Mouse (Mus musculus): Measurements from ENCODE around the gene Polr2j. TPM values are rescaled to one million over a fixed set of nuclear protein-coding genes. Genes with fewer than 3 reads are reported as not detected.

Polr2j gene
- total and polyA plus RNA-seq, 3 experiments: 117 to 160 (median 137) TPM

DNA sequence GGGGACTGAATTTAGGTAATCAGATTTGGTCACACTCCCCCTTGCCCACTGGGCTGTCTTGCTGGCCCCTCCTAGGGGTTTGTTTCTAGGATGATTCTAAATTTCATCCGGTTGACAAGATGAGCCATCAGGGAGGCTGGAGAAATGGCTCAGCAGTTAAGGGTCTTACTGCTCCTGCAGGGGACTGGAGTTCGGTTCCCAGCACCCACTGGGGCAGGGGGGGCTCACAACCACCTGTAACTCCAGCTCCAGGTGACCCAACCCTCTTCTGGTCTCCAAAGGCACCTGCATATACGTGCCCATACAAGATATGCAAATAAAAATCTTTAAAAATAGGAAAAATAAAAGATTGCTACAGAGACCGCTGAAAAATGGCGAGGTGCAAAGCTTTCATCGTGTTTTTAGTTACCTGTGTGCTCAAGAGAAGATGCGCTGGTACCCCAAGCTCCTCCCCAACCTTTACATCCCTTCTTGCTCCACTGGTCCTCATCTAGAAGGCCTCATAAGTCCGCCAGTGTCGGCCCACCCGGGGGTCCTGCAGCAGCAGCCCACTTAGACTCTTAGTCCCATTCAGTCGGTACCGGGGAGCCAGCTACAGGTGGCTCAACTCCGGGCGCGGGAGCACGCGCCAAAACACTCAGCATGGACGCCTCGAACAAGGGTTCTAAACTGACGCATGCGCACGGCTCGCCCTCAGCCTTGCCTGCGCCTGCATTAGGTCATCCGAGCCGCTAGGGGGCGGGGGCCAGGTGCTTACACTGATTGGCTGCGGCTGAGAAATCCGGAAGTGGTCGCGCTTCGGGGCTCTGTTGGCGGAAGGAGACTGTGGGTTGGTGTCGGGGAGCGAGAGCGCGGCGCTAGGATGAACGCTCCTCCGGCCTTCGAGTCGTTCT is at the start of gene Polr2j (continued):
- no peak for TF ChIP-seq ZNF384 (IDR thresholded peaks at IDR 0.05; ENCODE audit: low read depth, low read length)

DNA sequence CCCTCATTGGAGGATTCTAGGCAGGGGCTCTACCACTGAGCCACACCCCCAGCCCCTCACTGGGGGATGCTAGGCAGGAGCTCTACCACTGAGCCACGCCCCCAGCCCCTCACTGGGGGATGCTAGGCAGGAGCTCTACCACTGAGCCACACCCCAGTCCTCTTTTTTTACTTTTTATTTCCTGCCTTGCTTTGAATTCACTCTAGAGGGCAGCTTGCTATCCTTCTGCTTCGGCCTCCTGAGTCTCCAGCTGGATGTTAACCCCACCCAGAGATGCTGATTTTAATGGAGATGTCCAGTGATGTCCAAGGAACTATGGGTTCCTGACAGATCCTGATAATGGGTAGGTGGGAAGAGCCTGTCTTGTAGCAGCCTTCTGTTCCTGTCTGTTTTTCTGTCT is 47.0 kb upstream of the Polr2j start:
- Histone ChIP-seq H3K79me2 (replicated peaks; ENCODE audit: control insufficient read depth, extremely low read depth, insufficient read depth, poor library complexity, severe bottlenecking) (no peaks in the 10 kb centered on the region), H3K4me1 (ENCODE audit: control insufficient read depth in 1 of 2, insufficient read depth in 2 of 2) (peaks cover 3 to 5% of the 10 kb centered on the region in 2 experiments; a peak in 1 of 4 replicates), H3K36me3 (replicated peaks in 1 of 2; ENCODE audit: control insufficient read depth in 1 of 2, insufficient read depth in 1 of 2, low read length in 1 of 2) (no peaks in the 10 kb centered on the region), H3K9ac (ENCODE audit: insufficient read depth, low read depth) (no peak overlapping the region), H3K4me3 (replicated peaks in 1 of 3; ENCODE audit: low read depth in 2 of 3, low read length in 2 of 3, poor library complexity in 1 of 3) (no peak overlapping the region), H3K4me2 (ENCODE audit: insufficient read depth, low read depth, poor library complexity, severe bottlenecking) (no peak overlapping the region), H3K27ac (ENCODE audit: insufficient read depth, low read depth) (no peak overlapping the region), H3K9me3 (replicated peaks; ENCODE audit: low read length) (peaks cover 10% of the 10 kb centered on the region), H3K27me3 (replicated peaks) (peaks cover 86% of the 10 kb centered on the region)
- in situ Hi-C loops (cut with MboI; ENCODE audit: low pct_ligation_motif_present, low pct_unique_long_range_greater_than_20kb, low sequenced_read_pairs): no loop called here
- DNase-seq (ENCODE audit: extremely low read depth): no peak
- dilution Hi-C loops (cut with MboI; ENCODE audit: extremely low pct_ligation_motif_present, extremely low pct_unique_long_range_greater_than_20kb, low sequenced_read_pairs): no loop called here
- TF ChIP-seq ELF1 (IDR thresholded peaks at IDR 0.05; ENCODE audit: low read depth, low read length): no peak
- no peak for TF ChIP-seq IRF4 (IDR thresholded peaks at IDR 0.05; ENCODE audit: low read depth, low read length)
- no peak for TF ChIP-seq NELFE (IDR thresholded peaks at IDR 0.05; ENCODE audit: low read depth, low read length)
- TF ChIP-seq BHLHE40 (IDR thresholded peaks at IDR 0.05; ENCODE audit: low read depth, low read length): no peak

DNA sequence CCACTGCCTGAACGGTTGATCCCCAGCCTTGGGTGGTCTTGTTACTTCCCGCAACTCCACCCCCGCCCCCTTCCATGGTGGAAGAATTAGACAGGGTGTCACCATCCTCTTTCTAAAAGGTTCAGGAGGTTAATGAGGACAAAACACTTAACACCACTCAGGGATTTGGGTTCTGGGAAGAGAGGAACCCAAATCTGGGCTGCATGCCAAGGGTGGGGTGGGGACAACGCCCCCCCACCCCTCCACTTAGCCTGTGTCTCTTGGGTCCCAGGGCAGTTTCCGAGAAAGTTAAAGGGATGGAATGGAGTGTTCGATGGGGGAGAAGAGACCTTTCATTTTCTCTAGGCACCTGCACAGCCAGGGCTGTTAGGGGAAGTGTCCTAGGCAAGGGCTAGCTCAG is 43.4 kb upstream of the Polr2j start:
- Histone ChIP-seq H3K9ac (ENCODE audit: insufficient read depth, low read depth) (no peak overlapping the region), H3K36me3 (replicated peaks in 1 of 2; ENCODE audit: control insufficient read depth in 1 of 2, insufficient read depth in 1 of 2, low read length in 1 of 2) (no peaks in the 10 kb centered on the region), H3K9me3 (replicated peaks; ENCODE audit: low read length) (peaks cover 4% of the 10 kb centered on the region), H3K27ac (ENCODE audit: insufficient read depth, low read depth) (no peak overlapping the region), H3K4me2 (ENCODE audit: insufficient read depth, low read depth, poor library complexity, severe bottlenecking) (no peak overlapping the region), H3K4me3 (replicated peaks in 1 of 3; ENCODE audit: low read depth in 2 of 3, low read length in 2 of 3, poor library complexity in 1 of 3) (no peak overlapping the region), H3K79me2 (replicated peaks; ENCODE audit: control insufficient read depth, extremely low read depth, insufficient read depth, poor library complexity, severe bottlenecking) (no peaks in the 10 kb centered on the region), H3K27me3 (replicated peaks) (peaks cover 89% of the 10 kb centered on the region), H3K4me1 (ENCODE audit: control insufficient read depth in 1 of 2, insufficient read depth in 2 of 2) (peaks cover 3 to 9% of the 10 kb centered on the region in 2 experiments; a peak in 1 of 4 replicates)
- dilution Hi-C loops (cut with MboI; ENCODE audit: extremely low pct_ligation_motif_present, extremely low pct_unique_long_range_greater_than_20kb, low sequenced_read_pairs): no loop called here
- no peak for TF ChIP-seq MEF2A (IDR thresholded peaks at IDR 0.05; ENCODE audit: borderline replicate concordance, low read depth, low read length)
- no peak for TF ChIP-seq RCOR1 (conservative IDR thresholded peaks at IDR 0.05; ENCODE audit: low read depth, low read length)
- no peak for TF ChIP-seq TCF12 (IDR thresholded peaks at IDR 0.05; ENCODE audit: low read depth, low read length)
- TF ChIP-seq UBTF (IDR thresholded peaks at IDR 0.05; ENCODE audit: low read depth, low read length): no peak
- no peak for TF ChIP-seq USF2 (conservative IDR thresholded peaks at IDR 0.05; ENCODE audit: low read depth, low read length)
- TF ChIP-seq NRF1 (IDR thresholded peaks at IDR 0.05; ENCODE audit: low read depth, low read length): no peak
- no peak for TF ChIP-seq JUND (conservative IDR thresholded peaks at IDR 0.05; ENCODE audit: low read depth, low read length)
- TF ChIP-seq CTCF (conservative IDR thresholded peaks at IDR 0.05 in 1 of 2, IDR thresholded peaks at IDR 0.05 in 1 of 2; ENCODE audit: low read depth in 2 of 2, low read length in 2 of 2): no peak
- no peak for TF ChIP-seq CHD1 (IDR thresholded peaks at IDR 0.05; ENCODE audit: low read depth, low read length)
- no peak for TF ChIP-seq EP300 (IDR thresholded peaks at IDR 0.05; ENCODE audit: low read length)
- in situ Hi-C loops (cut with MboI; ENCODE audit: low pct_ligation_motif_present, low pct_unique_long_range_greater_than_20kb, low sequenced_read_pairs): no loop called here
- no peak for DNase-seq (ENCODE audit: extremely low read depth)
